ENCODE assay signal across 9 mouse cellular contexts in the genomic region with DNA sequence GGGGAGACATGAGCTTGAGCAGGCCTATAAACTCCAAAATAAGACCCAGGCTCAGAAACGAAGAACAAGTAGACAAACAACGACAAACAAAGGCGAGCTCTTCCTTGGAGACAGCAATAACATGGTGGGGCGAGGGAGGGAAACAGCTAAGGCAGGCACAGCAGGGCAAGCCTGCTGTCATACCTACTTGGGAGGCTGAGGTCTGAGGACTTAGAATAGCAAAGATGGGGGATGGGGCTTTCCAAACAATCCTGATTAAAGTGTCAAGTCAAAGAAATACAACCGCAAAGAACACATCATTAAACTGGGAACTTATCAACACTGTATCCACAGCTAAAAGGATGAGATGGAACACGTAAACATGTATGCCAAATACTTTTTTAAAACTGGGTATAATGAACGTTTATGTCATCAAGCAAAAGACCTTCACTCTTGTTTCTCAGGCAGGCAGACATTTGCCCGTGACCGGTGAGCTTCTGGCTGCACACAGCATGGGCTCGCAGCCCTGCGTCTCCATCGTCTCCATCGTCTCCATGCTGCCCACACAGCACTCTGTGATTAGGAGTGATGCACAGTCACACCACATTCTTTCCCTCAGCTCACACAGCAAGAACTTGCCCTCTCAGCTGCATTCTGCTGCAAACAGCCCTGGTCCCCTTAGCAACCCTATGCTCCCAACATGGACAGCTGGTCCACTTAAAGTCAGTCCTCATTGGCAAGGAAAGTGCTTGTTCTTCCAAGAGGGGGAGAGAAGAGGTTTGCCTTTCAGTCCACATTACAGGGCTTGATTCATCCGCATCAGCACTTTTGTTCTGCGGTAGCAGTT. TPM values are rescaled to one million over a fixed set of nuclear protein-coding genes. Genes with fewer than 3 reads are reported as not detected.
DNase-seq lines count a peak whose midpoint lies in the region; ATAC-seq and TF ChIP-seq lines count a peak whose summit lies in the region.
"Had no signal": no experiment of that assay in that cellular context is flagged by ENCODE, and none has a peak within 500 bp of the region (broad histone marks: within the 10 kb centered on the region; RNA-seq: fewer than 3 reads in every experiment).

No protein-coding gene starts in this region.

- intact Hi-C loops in gastrocnemius, adult 2 months (cut with DNase I), result no loop called here

- WGBS in heart, embryonic 10.5 days, result 34% methylated on average over 15 of the region's 15 CpGs
- WGBS in kidney, postnatal 0 days, result 48% methylated on average over 15 of the region's 15 CpGs
- 40% methylated on average over 15 of the region's 15 CpGs for WGBS in stomach, embryonic 16.5 days

- no peak overlapping the region for H3K4me2 ChIP-seq in kidney, postnatal 0 days (ENCODE audit: low read length)
- H3K4me2 ChIP-seq in stomach, embryonic 16.5 days (ENCODE audit: low read depth, low read length), result no peak overlapping the region

- no peaks in the 10 kb centered on the region for H3K27me3 ChIP-seq in heart, embryonic 10.5 days (ENCODE audit: insufficient read depth, poor library complexity, severe bottlenecking)
- no peaks in the 10 kb centered on the region for H3K27me3 ChIP-seq in kidney, postnatal 0 days (ENCODE audit: insufficient read depth, low read length)
- H3K27me3 ChIP-seq in stomach, embryonic 16.5 days (ENCODE audit: control insufficient read depth, insufficient read depth, low read length), result no peaks in the 10 kb centered on the region

- no peak for TF ChIP-seq CTCF in gastrocnemius, adult 2 months (IDR thresholded peaks at IDR 0.05)
- no peak for TF ChIP-seq CTCF in kidney, postnatal 0 days (IDR thresholded peaks at IDR 0.05; ENCODE audit: low read depth)

- H3K36me3 ChIP-seq in heart, embryonic 10.5 days, result peaks cover 20% of the 10 kb centered on the region; the same call in 1 of the 2 replicates
- no peaks in the 10 kb centered on the region for H3K36me3 ChIP-seq in kidney, postnatal 0 days (ENCODE audit: insufficient read depth, low read length)
- no peaks in the 10 kb centered on the region for H3K36me3 ChIP-seq in stomach, embryonic 16.5 days (ENCODE audit: control insufficient read depth, insufficient read depth, low read length)

- DNase-seq in gastrocnemius, adult 2 months, result peak; percentile 33
- DNase-seq in gastrocnemius, postnatal 10 days, result no peak
- DNase-seq in embryo, embryonic 9.5 days (ENCODE audit: extremely low spot score), result peak; percentile 54
- DNase-seq in heart, embryonic 10.5 days (ENCODE audit: low spot score), result peak; percentile 88
- peak; percentile 85 for DNase-seq in kidney, postnatal 0 days (ENCODE audit: low spot score)
- DNase-seq in lung, postnatal 14 days, result peak; percentile 41
- no peak for DNase-seq in adrenal gland, postnatal 25 days

- no peaks in the 10 kb centered on the region for H3K9me3 ChIP-seq in heart, embryonic 10.5 days
- no peaks in the 10 kb centered on the region for H3K9me3 ChIP-seq in kidney, postnatal 0 days (replicated peaks; ENCODE audit: low read length)
- H3K9me3 ChIP-seq in stomach, embryonic 16.5 days (replicated peaks; ENCODE audit: control insufficient read depth, low read length), result no peaks in the 10 kb centered on the region

- ATAC-seq in kidney, postnatal 0 days (replicated peaks; ENCODE audit: low FRiP score, low read depth), result peak; percentile 71
- ATAC-seq in stomach, embryonic 16.5 days (ENCODE audit: insufficient read depth, low FRiP score), result peak; percentile 79

- H3K4me1 ChIP-seq in heart, embryonic 10.5 days, result peaks cover 37% of the 10 kb centered on the region
- no peaks in the 10 kb centered on the region for H3K4me1 ChIP-seq in kidney, postnatal 0 days (replicated peaks; ENCODE audit: insufficient read depth, low read length)
- H3K4me1 ChIP-seq in stomach, embryonic 16.5 days (ENCODE audit: control insufficient read depth, insufficient read depth, low read length), result peaks cover 11% of the 10 kb centered on the region

- no peak overlapping the region for H3K4me3 ChIP-seq in gastrocnemius, adult 2 months
- H3K4me3 ChIP-seq in heart, embryonic 10.5 days, result peak overlapping the region; percentile 22; the same call in 1 of the 2 replicates
- H3K4me3 ChIP-seq in kidney, postnatal 0 days (replicated peaks; ENCODE audit: low read depth, low read length), result no peak overlapping the region
- H3K4me3 ChIP-seq in stomach, embryonic 16.5 days (replicated peaks; ENCODE audit: low read length), result no peak overlapping the region

- no peak overlapping the region for H3K9ac ChIP-seq in kidney, postnatal 0 days (ENCODE audit: low read depth, low read length)
- H3K9ac ChIP-seq in stomach, embryonic 16.5 days (ENCODE audit: low read length), result no peak overlapping the region

- peak overlapping the region; percentile 46 for H3K27ac ChIP-seq in gastrocnemius, adult 2 months
- H3K27ac ChIP-seq in heart, embryonic 10.5 days, result peak overlapping the region; percentile 79
- H3K27ac ChIP-seq in kidney, postnatal 0 days, result peak overlapping the region; percentile 33; the same call in 1 of the 2 replicates
- 0 out of 2 replicates have a peak overlapping the region, but pooled peaks have one; percentile 9 for H3K27ac ChIP-seq in stomach, embryonic 16.5 days (ENCODE audit: low read length)

RNA-seq across cellular contexts. Expression of gene Cct2, which starts 31.1 kb away (rescaled TPM):
- 100 to 1,000 TPM; 112 to 125 TPM for total RNA-seq in gastrocnemius, adult 2 months (2021)
- 100 to 1,000 TPM; 172 to 175 TPM for total RNA-seq in gastrocnemius, postnatal 10 days (2021)
- 220 and 292 TPM in 2 replicates for polyA plus RNA-seq in heart, embryonic 10.5 days (2016; fragmentation: Nextera tagmentation; extraction: Ambion mirVana)
- polyA plus RNA-seq in kidney, postnatal 0 days (2015; fragmentation: Nextera tagmentation; extraction: Ambion mirVana), result 183 and 198 TPM in 2 replicates
- 201 and 215 TPM in 2 replicates for polyA plus RNA-seq in stomach, embryonic 16.5 days (2015; fragmentation: Nextera tagmentation; extraction: Ambion mirVana)
- 236 and 244 TPM in 2 replicates for total RNA-seq in adrenal gland, postnatal 25 days (2021)

RNA-seq across cellular contexts. Expression of gene Lrrc10, which starts 49.6 kb away (rescaled TPM):
- total RNA-seq in gastrocnemius, adult 2 months (2021), result under 1 TPM in 1 of 2 experiments, not detected in 1; 0.17 TPM
- not detected for total RNA-seq in gastrocnemius, postnatal 10 days (2021)
- polyA plus RNA-seq in heart, embryonic 10.5 days (2016; fragmentation: Nextera tagmentation; extraction: Ambion mirVana), result 26.7 and 49.9 TPM in 2 replicates
- not detected in 2 replicates for polyA plus RNA-seq in kidney, postnatal 0 days (2015; fragmentation: Nextera tagmentation; extraction: Ambion mirVana)
- not detected in 2 replicates for polyA plus RNA-seq in stomach, embryonic 16.5 days (2015; fragmentation: Nextera tagmentation; extraction: Ambion mirVana)
- not detected in 2 replicates for total RNA-seq in adrenal gland, postnatal 25 days (2021)
- total RNA-seq: left cerebral cortex, postnatal 36 days had no signal

RNA-seq across cellular contexts. Expression of gene Frs2, which starts 53.6 kb away (rescaled TPM):
- total RNA-seq in gastrocnemius, adult 2 months (2021), result 10 to 100 TPM in 1 of 2 experiments, 1 to 10 TPM in 1; 8.1 to 11.5 TPM
- total RNA-seq in gastrocnemius, postnatal 10 days (2021), result 10 to 100 TPM; 11.3 to 15.0 TPM
- 20.0 and 23.0 TPM in 2 replicates for polyA plus RNA-seq in heart, embryonic 10.5 days (2016; fragmentation: Nextera tagmentation; extraction: Ambion mirVana)
- polyA plus RNA-seq in kidney, postnatal 0 days (2015; fragmentation: Nextera tagmentation; extraction: Ambion mirVana), result 17.8 and 18.5 TPM in 2 replicates
- 18.7 and 20.8 TPM in 2 replicates for polyA plus RNA-seq in stomach, embryonic 16.5 days (2015; fragmentation: Nextera tagmentation; extraction: Ambion mirVana)
- total RNA-seq in adrenal gland, postnatal 25 days (2021), result 29.0 and 29.5 TPM in 2 replicates

Comparison
In these comparisons a context has a peak if more than half of its experiments do, and no peak if none do; other contexts are left out.
1. DNase-seq: peak in gastrocnemius, adult 2 months (single experiment), embryo, embryonic 9.5 days (single experiment), heart, embryonic 10.5 days (single experiment), kidney, postnatal 0 days (single experiment) and lung, postnatal 14 days (single experiment); none in gastrocnemius, postnatal 10 days (single experiment) and adrenal gland, postnatal 25 days (single experiment).
2. H3K27ac ChIP-seq: peak in every context shown above with its lines; median percentile 79 in heart, embryonic 10.5 days; 46 in gastrocnemius, adult 2 months; 33 in kidney, postnatal 0 days; 9 in stomach, embryonic 16.5 days.